8 mouse cellular contexts compared by ENCODE assay signal in the genomic region with DNA sequence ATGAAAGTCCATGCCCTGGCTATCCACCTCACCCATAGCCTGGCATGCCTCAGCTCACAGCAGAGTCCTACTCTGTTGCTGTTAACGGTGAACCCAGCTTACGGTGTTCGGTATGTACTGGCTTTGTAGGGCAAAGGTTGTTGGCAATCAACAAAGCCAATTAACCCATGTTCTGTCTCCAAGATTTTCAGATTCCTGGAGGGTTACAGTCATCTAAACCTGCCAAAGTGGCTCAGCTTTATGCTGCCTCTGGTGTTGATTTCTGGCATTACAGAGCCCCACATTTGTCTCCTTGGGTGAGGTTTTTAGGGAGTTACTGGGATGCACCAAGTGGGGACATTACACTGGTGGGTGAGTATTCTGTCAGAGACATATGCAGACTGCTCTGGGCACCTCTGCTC. TPM values are rescaled to one million over a fixed set of nuclear protein-coding genes. Genes with fewer than 3 reads are reported as not detected.
DNase-seq lines count a peak whose midpoint lies in the region; ATAC-seq and TF ChIP-seq lines count a peak whose summit lies in the region.

No protein-coding gene starts in this region.

- H3K9ac ChIP-seq in embryonic facial prominence, embryonic 14.5 days (ENCODE audit: low read depth, low read length), result no peak overlapping the region
- H3K9ac ChIP-seq in hindbrain, embryonic 11.5 days (ENCODE audit: low read depth, low read length), result no peak overlapping the region

- no peak for ATAC-seq in embryonic facial prominence, embryonic 14.5 days (ENCODE audit: low read depth)
- ATAC-seq in hindbrain, embryonic 11.5 days (ENCODE audit: low FRiP score), result no peak

- H3K27me3 ChIP-seq in embryonic facial prominence, embryonic 14.5 days (replicated peaks; ENCODE audit: control insufficient read depth, insufficient read depth, low read length), result no peaks in the 10 kb centered on the region; the same call in 1 of the 2 replicates
- H3K27me3 ChIP-seq in hindbrain, embryonic 11.5 days (ENCODE audit: control insufficient read depth, insufficient read depth, low read length), result no peaks in the 10 kb centered on the region

- whole genome bisulfite sequencing in embryonic facial prominence, embryonic 14.5 days, result 73% methylated on average over 3 of the region's 3 CpGs
- 73% methylated on average over 3 of the region's 3 CpGs for WGBS in hindbrain, embryonic 11.5 days

- intact Hi-C loops in gastrocnemius, adult 2 months (cut with DNase I), result no loop called here
- intact Hi-C loops in gastrocnemius, postnatal 36 days (cut with DNase I), result no loop called here

- H3K4me3 ChIP-seq in gastrocnemius, adult 2 months, result peak overlapping the region; percentile 56
- no peak overlapping the region for H3K4me3 ChIP-seq in embryonic facial prominence, embryonic 14.5 days (ENCODE audit: low read depth, low read length)
- no peak overlapping the region for H3K4me3 ChIP-seq in hindbrain, embryonic 11.5 days (ENCODE audit: low read depth, low read length)

- no peaks in the 10 kb centered on the region for H3K9me3 ChIP-seq in embryonic facial prominence, embryonic 14.5 days (ENCODE audit: control insufficient read depth, low read length)
- no peaks in the 10 kb centered on the region for H3K9me3 ChIP-seq in hindbrain, embryonic 11.5 days (ENCODE audit: control insufficient read depth, low read length)

- DNase-seq in gastrocnemius, adult 2 months, result no peak
- DNase-seq in gastrocnemius, postnatal 36 days, result no peak
- DNase-seq in testis, postnatal 10 days (ENCODE audit: low spot score), result peak; percentile 70
- DNase-seq in testis, postnatal 14 days (ENCODE audit: low spot score), result no peak
- no peak for DNase-seq in embryonic facial prominence, embryonic 14.5 days (ENCODE audit: low spot score)
- DNase-seq in liver, result peak; percentile 73
- peak; percentile 76 for DNase-seq in thymus, postnatal 4 days
- no peak for DNase-seq in hindbrain, embryonic 11.5 days (ENCODE audit: low spot score)

- no peaks in the 10 kb centered on the region for H3K36me3 ChIP-seq in embryonic facial prominence, embryonic 14.5 days (ENCODE audit: control insufficient read depth, insufficient read depth, low read length)
- H3K36me3 ChIP-seq in hindbrain, embryonic 11.5 days (ENCODE audit: control insufficient read depth, insufficient read depth, low read length), result no peaks in the 10 kb centered on the region

- no peaks in the 10 kb centered on the region for H3K4me1 ChIP-seq in embryonic facial prominence, embryonic 14.5 days (ENCODE audit: control insufficient read depth, insufficient read depth, low read length)
- H3K4me1 ChIP-seq in hindbrain, embryonic 11.5 days (replicated peaks; ENCODE audit: control insufficient read depth, insufficient read depth, low read length), result peaks cover 3% of the 10 kb centered on the region; the same call in 1 of the 2 replicates

- TF ChIP-seq CTCF in gastrocnemius, adult 2 months (IDR thresholded peaks at IDR 0.05), result peak; percentile 80

- 0 out of 2 replicates have a peak overlapping the region, but pooled peaks have one; percentile 6 for H3K4me2 ChIP-seq in embryonic facial prominence, embryonic 14.5 days (ENCODE audit: low read depth, low read length)
- no peak overlapping the region for H3K4me2 ChIP-seq in hindbrain, embryonic 11.5 days (replicated peaks; ENCODE audit: low read depth, low read length)

- H3K27ac ChIP-seq in gastrocnemius, adult 2 months, result no peak overlapping the region
- H3K27ac ChIP-seq in embryonic facial prominence, embryonic 14.5 days (replicated peaks; ENCODE audit: low read depth, low read length), result no peak overlapping the region
- H3K27ac ChIP-seq in hindbrain, embryonic 11.5 days (ENCODE audit: low read depth, low read length), result no peak overlapping the region

RNA-seq across cellular contexts. Expression of gene Cbfa2t3, which starts 1.7 kb away (rescaled TPM):
- total RNA-seq in gastrocnemius, adult 2 months (2021), result 10 to 100 TPM; 18.8 to 23.4 TPM
- 10 to 100 TPM; 17.0 to 18.7 TPM for total RNA-seq in gastrocnemius, postnatal 36 days (2021)
- 7.2 and 8.1 TPM in 2 replicates for polyA plus RNA-seq in embryonic facial prominence, embryonic 14.5 days (2014; fragmentation: Nextera tagmentation; extraction: Ambion mirVana)
- 7.3 and 8.9 TPM in 2 replicates for polyA plus RNA-seq in hindbrain, embryonic 11.5 days (2014; fragmentation: Nextera tagmentation; extraction: Ambion mirVana)

Comparison
In these comparisons a context has a peak if more than half of its experiments do, and no peak if none do; other contexts are left out.
1. DNase-seq: peak in testis, postnatal 10 days (single experiment), liver (single experiment) and thymus, postnatal 4 days (single experiment); none in gastrocnemius, adult 2 months (single experiment), gastrocnemius, postnatal 36 days (0 of 2), testis, postnatal 14 days (single experiment), embryonic facial prominence, embryonic 14.5 days (single experiment) and hindbrain, embryonic 11.5 days (single experiment).